Mouse (Mus musculus) C2C12 (cell line): Measurements from ENCODE around the gene Cntrob.

ENCODE experiments used
- CTCF ChIP-seq: IDR thresholded peaks from one replicate; pipeline ENCODE4 v1.5.1; 2011; ENCODE audit not compliant: control insufficient read depth, insufficient read depth, insufficient read length
- MAX ChIP-seq: IDR thresholded peaks from one replicate; pipeline ENCODE4 v1.6.1; 2011; ENCODE audit warnings: mild to moderate bottlenecking, control low read depth
- MYOD1 ChIP-seq: IDR thresholded peaks from one replicate; pipeline ENCODE4 v1.6.1; 2011; ENCODE audit warnings: low read depth; ENCODE audit not compliant: control insufficient read depth, insufficient read length
- MYOG ChIP-seq: IDR thresholded peaks from one replicate; pipeline ENCODE4 v1.6.1; 2011; ENCODE audit not compliant: control insufficient read depth, insufficient read length; ENCODE audit errors: extremely low read depth
- USF1 ChIP-seq: IDR thresholded peaks from one replicate; pipeline ENCODE4 v1.6.1; 2011; ENCODE audit warnings: low read depth, mild to moderate bottlenecking, control low read depth, moderate library complexity

GRCm38 (mm10) chr11:69266253-69266652 lies 57.3 kb downstream of the Cntrob start:
- TF ChIP-seq CTCF (no peak), MAX (no peak), USF1 (no peak), MYOG (no peak), MYOD1 (no peak)
